Mouse (Mus musculus): ENCODE measurements around the gene Vmn2r21. TPM values are rescaled to one million over a fixed set of nuclear protein-coding genes. Genes with fewer than 3 reads are reported as not detected.
"Not testable (repeated sequence)": the region's sequence is repeated elsewhere in the genome, so short reads cannot be mapped to it uniquely, and the experiment has no call there.

Gene Vmn2r21
- polyA plus RNA-seq (2012; rRNA removed) (not detected in 2 replicates), polyA plus RNA-seq (2014; fragmentation: Nextera tagmentation; extraction: Ambion mirVana) (not detected in 2 replicates)

DNA sequence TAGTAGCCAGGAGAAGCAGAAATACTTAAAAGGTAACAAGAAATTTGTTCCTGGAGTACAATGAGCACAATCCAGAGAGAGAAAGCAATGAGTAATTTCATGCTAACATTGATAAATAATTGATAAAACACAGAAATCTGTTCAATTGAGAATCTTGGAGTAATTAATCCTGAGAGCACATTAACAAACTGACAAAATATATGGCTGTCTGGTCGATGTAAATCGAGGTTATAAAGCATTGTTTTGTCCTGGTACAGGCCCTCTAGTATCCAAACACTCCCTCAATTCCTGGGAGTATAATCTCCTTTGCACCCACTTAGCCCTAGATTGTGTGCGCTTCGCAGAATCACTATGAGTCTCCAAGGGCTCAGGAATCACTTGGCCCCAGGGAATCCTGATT, at the start of gene Vmn2r21:
Gene Vmn2r21 (minus strand): TSS at position 101 of the 400 bp plus-strand sequence.
- DNase-seq (ENCODE audit: low spot score); H3K36me3 ChIP-seq (ENCODE audit: control insufficient read depth, insufficient read depth, low read length); H3K27ac ChIP-seq (replicated peaks; ENCODE audit: low read depth, low read length); H3K4me1 ChIP-seq (ENCODE audit: control insufficient read depth, insufficient read depth, low read length); H3K4me2 ChIP-seq (replicated peaks; ENCODE audit: low read depth, low read length, severe bottlenecking); ATAC-seq (ENCODE audit: low FRiP score, low read depth); H3K27me3 ChIP-seq (ENCODE audit: control insufficient read depth, insufficient read depth, low read length); H3K9ac ChIP-seq (ENCODE audit: low read depth, low read length, severe bottlenecking); H3K4me3 ChIP-seq (replicated peaks; ENCODE audit: low read length); H3K9me3 ChIP-seq (ENCODE audit: control insufficient read depth, low read length): not testable (repeated sequence)
- no CpG with 5 or more reads among the region's 4 CpGs for WGBS

DNA sequence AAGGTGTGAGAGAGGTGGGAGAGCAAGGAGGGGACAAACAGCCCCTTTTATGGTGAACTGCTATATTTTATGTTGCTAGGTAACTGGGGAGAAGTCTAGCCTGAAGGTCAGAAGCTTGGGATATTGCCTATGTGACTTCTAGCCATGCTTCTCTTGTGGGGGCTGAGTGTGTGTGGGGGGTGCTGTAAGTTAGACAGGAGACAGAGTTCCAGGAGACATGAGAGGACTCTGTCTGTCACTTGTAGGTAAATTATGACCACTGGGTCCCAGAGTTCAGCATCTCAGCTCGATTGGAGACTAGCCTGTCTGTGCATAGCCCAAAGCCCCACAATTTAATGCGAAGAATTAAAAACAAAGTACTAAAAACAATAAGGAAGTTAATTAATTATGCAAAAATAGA, 41.5 kb upstream of the Vmn2r21 start:
- not testable (repeated sequence) for H3K27ac ChIP-seq (replicated peaks; ENCODE audit: low read depth, low read length); H3K9ac ChIP-seq (ENCODE audit: low read depth, low read length, severe bottlenecking); H3K4me2 ChIP-seq (replicated peaks; ENCODE audit: low read depth, low read length, severe bottlenecking); H3K27me3 ChIP-seq (ENCODE audit: control insufficient read depth, insufficient read depth, low read length); ATAC-seq (ENCODE audit: low FRiP score, low read depth); DNase-seq (ENCODE audit: low spot score); H3K4me1 ChIP-seq (ENCODE audit: control insufficient read depth, insufficient read depth, low read length); H3K9me3 ChIP-seq (ENCODE audit: control insufficient read depth, low read length); H3K4me3 ChIP-seq (replicated peaks; ENCODE audit: low read length); H3K36me3 ChIP-seq (ENCODE audit: control insufficient read depth, insufficient read depth, low read length)
- WGBS: no CpG with 5 or more reads among the region's 2 CpGs

DNA sequence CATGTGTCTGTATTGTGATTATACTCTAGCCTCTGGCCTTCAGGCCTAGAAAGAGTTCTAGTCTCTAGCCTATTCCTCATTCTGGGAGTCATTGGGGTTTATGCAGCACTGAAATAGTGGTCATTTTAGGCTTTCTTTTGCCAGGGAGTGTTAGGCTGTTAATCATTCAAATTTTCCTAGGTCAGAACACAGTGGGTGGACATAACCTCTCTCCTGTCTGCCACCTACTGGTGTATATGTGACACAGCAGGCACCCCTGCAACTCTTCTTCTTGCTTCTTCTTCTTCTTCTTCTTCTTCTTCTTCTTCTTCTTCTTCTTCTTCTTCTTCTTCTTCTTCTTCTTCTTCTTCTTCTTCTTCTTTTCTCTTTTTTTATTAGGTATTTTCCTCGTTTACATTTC, 6.5 kb upstream of the Vmn2r21 start:
- ATAC-seq (ENCODE audit: low FRiP score, low read depth); H3K4me1 ChIP-seq (ENCODE audit: control insufficient read depth, insufficient read depth, low read length); H3K4me3 ChIP-seq (replicated peaks; ENCODE audit: low read length); H3K9me3 ChIP-seq (ENCODE audit: control insufficient read depth, low read length); H3K36me3 ChIP-seq (ENCODE audit: control insufficient read depth, insufficient read depth, low read length); DNase-seq (ENCODE audit: low spot score); H3K9ac ChIP-seq (ENCODE audit: low read depth, low read length, severe bottlenecking); H3K4me2 ChIP-seq (replicated peaks; ENCODE audit: low read depth, low read length, severe bottlenecking); H3K27ac ChIP-seq (replicated peaks; ENCODE audit: low read depth, low read length); H3K27me3 ChIP-seq (ENCODE audit: control insufficient read depth, insufficient read depth, low read length): not testable (repeated sequence)
- WGBS: no CpG with 5 or more reads among the region's 1 CpGs

DNA sequence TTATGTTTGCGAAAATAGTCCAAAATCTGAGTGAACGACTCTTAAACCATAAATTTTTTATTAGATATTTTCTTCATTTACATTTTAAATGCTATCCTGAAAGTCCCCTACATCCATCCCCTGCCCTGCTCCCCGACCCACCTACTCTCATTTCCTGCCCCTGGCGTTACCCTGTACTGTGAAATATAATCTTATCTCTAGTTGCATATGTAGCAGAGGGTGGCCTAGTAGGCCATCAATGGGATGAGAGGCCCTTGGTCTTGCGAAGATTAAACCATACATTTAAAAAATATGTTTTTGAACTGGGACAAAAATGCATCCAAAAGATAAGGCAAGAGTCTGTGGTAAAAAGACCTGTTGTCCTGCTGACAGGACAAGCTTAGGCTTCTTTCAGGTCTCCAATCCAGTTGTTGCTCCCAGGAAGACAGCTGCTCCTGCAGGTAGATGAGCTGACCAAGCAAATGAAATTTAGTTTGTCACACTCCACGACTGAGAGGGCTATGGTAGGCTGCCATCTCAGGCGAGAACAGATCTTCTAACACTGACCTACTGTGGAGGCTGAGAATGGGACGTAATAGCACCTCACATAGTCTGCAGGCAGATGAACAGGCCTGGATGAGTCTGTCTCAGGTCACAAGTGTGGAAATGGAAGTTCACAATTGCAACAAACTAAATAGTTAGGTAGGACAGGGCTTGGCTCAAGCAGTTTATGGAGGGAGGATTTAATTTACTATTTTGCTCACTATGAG, 10.8 kb downstream of the Vmn2r21 start:
- not testable (repeated sequence) for DNase-seq (ENCODE audit: low spot score); ATAC-seq (ENCODE audit: low FRiP score, low read depth); H3K9me3 ChIP-seq (ENCODE audit: control insufficient read depth, low read length); H3K36me3 ChIP-seq (ENCODE audit: control insufficient read depth, insufficient read depth, low read length); H3K9ac ChIP-seq (ENCODE audit: low read depth, low read length, severe bottlenecking); H3K27ac ChIP-seq (replicated peaks; ENCODE audit: low read depth, low read length); H3K27me3 ChIP-seq (ENCODE audit: control insufficient read depth, insufficient read depth, low read length); H3K4me1 ChIP-seq (ENCODE audit: control insufficient read depth, insufficient read depth, low read length); H3K4me2 ChIP-seq (replicated peaks; ENCODE audit: low read depth, low read length, severe bottlenecking); H3K4me3 ChIP-seq (replicated peaks; ENCODE audit: low read length)
- no CpG with 5 or more reads among the region's 8 CpGs for WGBS

DNA sequence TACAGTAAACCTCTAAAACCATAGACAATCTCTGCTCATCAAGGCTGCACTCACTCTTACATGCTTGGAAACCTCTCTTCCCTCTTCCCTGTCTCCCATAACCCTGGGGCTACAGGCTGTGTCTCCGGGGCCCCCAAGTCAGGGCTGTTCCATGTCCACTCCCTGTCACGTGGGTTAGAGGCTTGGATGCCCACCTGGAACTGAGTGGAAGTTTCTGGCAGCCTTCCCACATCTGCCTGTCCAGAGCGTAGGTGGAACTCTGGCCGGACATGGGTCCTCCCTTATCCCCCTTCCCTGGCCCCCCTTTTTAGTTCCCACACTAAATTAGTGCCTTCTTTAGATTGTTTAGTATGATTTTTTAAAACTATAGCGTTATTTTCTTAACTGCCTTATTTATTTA, 60.2 kb downstream of the Vmn2r21 start:
- H3K27ac ChIP-seq (replicated peaks; ENCODE audit: low read depth, low read length); H3K4me2 ChIP-seq (replicated peaks; ENCODE audit: low read depth, low read length, severe bottlenecking); H3K36me3 ChIP-seq (ENCODE audit: control insufficient read depth, insufficient read depth, low read length); H3K9me3 ChIP-seq (ENCODE audit: control insufficient read depth, low read length); DNase-seq (ENCODE audit: low spot score); H3K4me3 ChIP-seq (replicated peaks; ENCODE audit: low read length); H3K4me1 ChIP-seq (ENCODE audit: control insufficient read depth, insufficient read depth, low read length); H3K9ac ChIP-seq (ENCODE audit: low read depth, low read length, severe bottlenecking); ATAC-seq (ENCODE audit: low FRiP score, low read depth); H3K27me3 ChIP-seq (ENCODE audit: control insufficient read depth, insufficient read depth, low read length): not testable (repeated sequence)
- WGBS: no CpG with 5 or more reads among the region's 5 CpGs

DNA sequence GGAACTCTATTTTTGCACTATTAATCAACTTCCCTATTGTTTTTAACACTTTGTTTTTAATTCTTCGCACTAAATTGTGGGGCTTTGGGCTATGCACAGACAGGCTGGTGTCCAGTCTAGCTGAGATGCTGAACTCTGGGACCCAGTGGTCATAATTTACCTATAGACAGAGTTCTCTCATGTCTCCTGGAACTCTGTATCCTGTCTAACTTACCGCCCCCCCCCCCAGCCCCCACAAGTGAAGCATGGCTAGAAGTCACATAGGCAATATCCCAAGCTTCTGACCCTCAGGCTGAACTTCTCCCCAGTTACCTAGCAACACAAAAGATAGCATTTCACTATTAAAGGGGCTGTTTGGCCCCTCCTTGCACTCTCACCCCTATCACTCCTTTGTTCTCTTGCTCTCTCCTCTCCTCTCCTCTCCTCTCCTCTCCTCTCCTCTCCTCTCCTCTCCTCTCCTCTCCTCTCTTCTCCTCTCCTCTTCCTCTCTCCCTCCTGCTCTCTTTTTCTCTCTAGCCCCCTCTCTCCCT, 60.7 kb downstream of the Vmn2r21 start:
- not testable (repeated sequence) for H3K9me3 ChIP-seq (ENCODE audit: control insufficient read depth, low read length); H3K27ac ChIP-seq (replicated peaks; ENCODE audit: low read depth, low read length); H3K4me1 ChIP-seq (ENCODE audit: control insufficient read depth, insufficient read depth, low read length); H3K4me3 ChIP-seq (replicated peaks; ENCODE audit: low read length); ATAC-seq (ENCODE audit: low FRiP score, low read depth); H3K36me3 ChIP-seq (ENCODE audit: control insufficient read depth, insufficient read depth, low read length); H3K9ac ChIP-seq (ENCODE audit: low read depth, low read length, severe bottlenecking); DNase-seq (ENCODE audit: low spot score); H3K27me3 ChIP-seq (ENCODE audit: control insufficient read depth, insufficient read depth, low read length); H3K4me2 ChIP-seq (replicated peaks; ENCODE audit: low read depth, low read length, severe bottlenecking)
- no CpG with 5 or more reads among the region's 2 CpGs for WGBS

DNA sequence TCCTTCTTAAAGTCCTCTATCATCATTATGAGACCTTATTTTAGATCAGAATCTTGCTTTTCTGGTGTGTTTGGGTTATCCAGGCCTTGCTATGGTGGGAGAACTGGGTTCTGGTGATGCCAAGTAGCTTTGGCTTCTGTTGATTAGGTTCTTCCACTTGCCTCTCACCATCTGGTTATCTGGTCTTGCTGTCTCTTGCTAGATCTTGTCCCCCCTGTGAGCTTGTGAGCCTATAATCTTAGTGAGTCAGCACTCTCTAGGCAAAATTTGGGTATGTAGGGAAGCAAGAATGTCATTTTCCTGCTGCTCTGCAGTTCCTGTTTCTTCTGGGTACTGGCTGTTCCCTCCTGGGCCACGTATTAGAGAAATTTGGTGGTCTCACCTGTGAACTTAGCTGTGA, 64.6 kb downstream of the Vmn2r21 start:
- not testable (repeated sequence) for H3K4me1 ChIP-seq (ENCODE audit: control insufficient read depth, insufficient read depth, low read length); ATAC-seq (ENCODE audit: low FRiP score, low read depth); H3K27ac ChIP-seq (replicated peaks; ENCODE audit: low read depth, low read length); H3K9me3 ChIP-seq (ENCODE audit: control insufficient read depth, low read length); H3K4me2 ChIP-seq (replicated peaks; ENCODE audit: low read depth, low read length, severe bottlenecking); H3K9ac ChIP-seq (ENCODE audit: low read depth, low read length, severe bottlenecking); DNase-seq (ENCODE audit: low spot score); H3K36me3 ChIP-seq (ENCODE audit: control insufficient read depth, insufficient read depth, low read length); H3K27me3 ChIP-seq (ENCODE audit: control insufficient read depth, insufficient read depth, low read length); H3K4me3 ChIP-seq (replicated peaks; ENCODE audit: low read length)
- no CpG with 5 or more reads among the region's 1 CpGs for WGBS
